Mouse (Mus musculus) B cell, adult (primary cell): ENCODE results near the gene Aacs. TPM values are rescaled to one million over a fixed set of nuclear protein-coding genes. Genes with fewer than 3 reads are reported as not detected.

Experiments
- total RNA-seq: library from RNA; stranded (reverse); gene quantifications from 4 replicates; pipeline ENCODE4 v1.2.4, GENCODE M21; 2023; ENCODE audit not compliant: inconsistent age

The Aacs gene
- total RNA-seq = 23.4 to 35.7 TPM (median 27.5 TPM) in 4 replicates

GRCm38 (mm10) chr5:125475601-125476285, at the start of gene Aacs:
TSS of gene Aacs (plus strand) at chr5:125475814.

DNA sequence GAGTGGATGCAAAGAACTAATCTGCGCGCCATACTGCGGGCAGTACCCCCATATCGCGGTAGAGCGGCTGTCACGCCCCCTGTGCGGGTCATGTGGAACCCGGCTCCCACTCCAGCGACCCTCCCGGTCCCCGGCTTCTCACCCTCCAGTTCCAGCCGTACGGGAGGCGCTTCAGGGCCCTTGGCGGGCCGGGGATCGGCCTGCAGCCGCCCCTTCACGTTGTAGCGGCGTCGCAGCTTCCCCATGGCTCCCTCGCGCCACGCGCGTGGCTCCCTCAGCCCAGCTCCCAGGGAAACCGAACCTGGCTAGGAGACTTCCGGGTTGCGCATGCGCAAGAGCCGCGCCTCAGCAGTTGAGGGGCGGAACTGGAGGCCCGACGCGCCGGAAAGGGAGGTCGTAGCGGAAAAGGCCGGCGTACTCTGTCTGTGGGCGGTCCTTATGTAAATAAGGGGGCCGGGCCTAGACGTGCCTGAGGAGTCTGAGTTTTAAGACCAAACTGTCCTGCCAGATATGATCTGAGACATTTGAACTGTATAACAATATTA, 41.7 kb upstream of the Aacs start, which contains the start of gene Dhx37:
Dhx37 (minus strand) TSS at position 329 of the 545 bp plus-strand sequence.

DNA sequence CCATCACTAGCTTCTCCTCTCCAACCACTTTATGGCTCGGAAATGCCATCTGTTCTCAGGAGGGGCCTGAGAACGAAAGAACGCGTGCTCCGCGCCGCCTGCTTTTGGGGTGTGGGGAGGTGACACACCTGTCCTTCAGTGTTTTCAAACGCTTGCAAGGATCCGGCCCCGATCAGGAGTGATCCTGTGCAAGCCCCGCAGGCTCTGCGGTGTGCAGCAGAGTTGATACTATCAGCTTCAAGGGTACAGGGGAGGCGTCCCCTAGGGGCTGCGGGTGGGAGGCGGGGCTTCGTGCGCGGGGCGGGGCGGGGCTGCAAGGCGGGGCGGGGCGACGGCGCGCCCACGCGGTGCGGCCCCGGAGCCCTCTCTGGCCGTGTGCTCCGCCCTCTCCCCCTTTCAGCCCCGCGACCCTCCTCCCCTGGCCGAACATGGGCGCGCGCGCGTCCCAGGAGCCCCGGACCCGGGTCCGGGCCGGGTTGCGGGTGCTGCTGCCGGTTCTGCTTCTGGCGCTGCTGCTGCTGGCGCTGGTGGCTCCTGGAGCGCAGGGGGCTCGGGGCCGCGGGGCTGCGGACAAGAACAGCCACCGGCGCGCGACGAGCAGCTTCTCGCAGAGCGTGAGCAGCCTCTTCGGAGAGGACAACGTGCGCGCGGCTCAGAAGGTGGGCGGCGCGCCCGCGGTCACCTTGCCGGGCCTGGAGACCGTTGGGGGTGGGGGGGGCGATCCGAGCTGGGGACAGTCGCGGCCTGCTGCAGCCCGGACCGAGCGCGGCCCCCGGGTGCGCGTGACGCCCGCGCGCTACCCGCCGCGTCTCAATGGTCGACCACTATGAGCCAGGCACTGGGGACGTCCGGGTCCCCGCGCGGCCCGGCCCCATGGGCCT, 34.1 kb upstream of the Aacs start, which contains the start of gene Bri3bp:
Bri3bp (plus strand) TSS at position 335 of the 881 bp plus-strand sequence.

DNA sequence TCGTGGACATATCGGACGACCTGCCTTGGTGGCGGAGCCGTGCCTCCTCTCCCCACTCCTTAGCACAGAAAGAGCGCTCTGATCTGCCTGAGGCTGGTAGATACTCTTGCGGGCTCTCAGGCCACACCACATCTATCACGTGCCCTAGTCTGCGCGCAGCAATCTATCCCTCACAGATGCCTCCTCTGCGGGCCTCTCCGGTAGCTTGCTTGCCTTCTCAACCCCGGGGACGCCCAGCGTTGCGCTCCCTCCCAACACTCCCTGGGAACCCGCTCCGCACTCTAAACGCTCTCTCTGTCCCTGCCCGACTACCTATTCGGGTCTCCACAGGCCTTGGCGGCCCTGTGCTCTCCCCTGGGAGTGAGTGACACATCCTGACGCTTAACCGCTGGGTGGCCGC, 56.0 kb downstream of the Aacs start, which contains the start of gene Tmem132b:
Tmem132b (plus strand) TSS at position 141 of the 400 bp plus-strand sequence.

Other genes starting within 250 kb of the Aacs start
- 9.7 to 13.9 TPM (median 13.7 TPM) in 4 replicates for gene Scarb1, start 134.7 kb upstream of the Aacs start, total RNA-seq
- 0.72 to 1.4 TPM (median 0.96 TPM) in 3 of 4 replicates, not detected in the other for gene Gm10382, start 86.5 kb upstream of the Aacs start, total RNA-seq
- 1,947 to 2,109 TPM (median 1,979 TPM) in 4 replicates for gene Ubc, start 85.6 kb upstream of the Aacs start, total RNA-seq
- gene Dhx37, start 41.7 kb upstream of the Aacs start, total RNA-seq = 20.7 to 32.3 TPM (median 23.4 TPM) in 4 replicates
- 28.4 to 38.9 TPM (median 31.6 TPM) in 4 replicates for gene Bri3bp, start 34.2 kb upstream of the Aacs start, total RNA-seq
- 0.90 TPM in 1 of 4 replicates, not detected in the others for gene Tmem132b, start 56.0 kb downstream of the Aacs start, total RNA-seq